Comparison of ENCODE assay signal across 11 mouse cellular contexts in the genomic region with DNA sequence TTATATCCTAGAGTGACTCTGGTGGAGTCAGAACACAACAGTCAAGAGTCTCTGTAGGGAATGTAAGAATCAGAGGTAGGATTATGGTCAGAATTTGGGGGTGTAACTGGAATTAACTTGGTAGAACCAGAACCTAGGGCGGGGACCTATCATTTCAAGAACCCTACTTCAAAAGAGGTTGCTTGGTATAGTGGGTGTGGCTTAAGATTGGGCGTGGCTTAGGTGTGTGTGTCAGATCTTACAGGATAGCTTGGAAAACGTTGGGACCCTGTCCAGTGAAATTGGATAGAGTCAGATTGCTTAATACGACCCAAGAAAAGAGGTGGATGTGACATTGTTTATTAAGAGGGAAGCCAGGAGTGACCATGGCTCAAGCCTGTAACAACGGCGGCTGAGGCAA. TPM values are rescaled to one million over a fixed set of nuclear protein-coding genes. Genes with fewer than 3 reads are reported as not detected.
DNase-seq lines count a peak whose midpoint lies in the region; ATAC-seq and TF ChIP-seq lines count a peak whose summit lies in the region.
"Had no signal": no experiment of that assay in that cellular context is flagged by ENCODE, and none has a peak within 500 bp of the region (broad histone marks: within the 10 kb centered on the region; RNA-seq: fewer than 3 reads in every experiment).

No protein-coding gene starts in this region.

- no peak overlapping the region for H3K27ac ChIP-seq in kidney, embryonic 15.5 days
- no peak overlapping the region for H3K27ac ChIP-seq in kidney, adult 2 months (ENCODE audit: insufficient read depth, low read depth, low read length)
- H3K27ac ChIP-seq in ES-Bruce4 (ENCODE audit: insufficient read depth, low read length), result no peak overlapping the region
- H3K27ac ChIP-seq in hindbrain, embryonic 12.5 days, result no peak overlapping the region
- H3K27ac ChIP-seq in liver, embryonic 16.5 days (ENCODE audit: low read length), result no peak overlapping the region

- no peak for ATAC-seq in kidney, embryonic 15.5 days (replicated peaks; ENCODE audit: low FRiP score)
- no peak for ATAC-seq in hindbrain, embryonic 12.5 days (ENCODE audit: low FRiP score)
- no peak for ATAC-seq in liver, embryonic 16.5 days (ENCODE audit: low read depth)
- ATAC-seq: Patski had no signal

- H3K27me3 ChIP-seq in kidney, embryonic 15.5 days, result peaks cover 52% of the 10 kb centered on the region
- no peaks in the 10 kb centered on the region; the same call in none of the 2 replicates for H3K27me3 ChIP-seq in kidney, adult 2 months (replicated peaks; ENCODE audit: control insufficient read depth, insufficient read depth, low read length)
- no peaks in the 10 kb centered on the region for H3K27me3 ChIP-seq in ES-Bruce4 (ENCODE audit: control insufficient read depth, insufficient read depth, low read length, poor library complexity, severe bottlenecking)
- H3K27me3 ChIP-seq in hindbrain, embryonic 12.5 days, result peaks cover 65% of the 10 kb centered on the region
- peaks cover 55% of the 10 kb centered on the region for H3K27me3 ChIP-seq in liver, embryonic 16.5 days (ENCODE audit: control insufficient read depth, insufficient read depth, low read depth, low read length)
- H3K27me3 ChIP-seq: Patski had no signal

- no peak overlapping the region for H3K9ac ChIP-seq in kidney, embryonic 15.5 days
- peak overlapping the region; percentile 19; the same call in 1 of the 2 replicates for H3K9ac ChIP-seq in ES-Bruce4 (ENCODE audit: low read depth, poor library complexity, severe bottlenecking)
- H3K9ac ChIP-seq in hindbrain, embryonic 12.5 days, result no peak overlapping the region
- H3K9ac ChIP-seq in liver, embryonic 16.5 days (ENCODE audit: low read depth, low read length), result no peak overlapping the region

- no peak for TF ChIP-seq POLR2A in kidney, adult 2 months (IDR thresholded peaks at IDR 0.05; ENCODE audit: low read depth, low read length)
- no peak for TF ChIP-seq POLR2A in ES-Bruce4 (IDR thresholded peaks at IDR 0.05; ENCODE audit: insufficient read depth, low read length)

- peaks cover 5% of the 10 kb centered on the region; the same call in 1 of the 2 replicates for H3K9me3 ChIP-seq in kidney, embryonic 15.5 days (replicated peaks)
- H3K9me3 ChIP-seq in ES-Bruce4 (replicated peaks; ENCODE audit: control insufficient read depth, insufficient read depth, low read length, poor library complexity, severe bottlenecking), result no peaks in the 10 kb centered on the region
- 0 out of 2 replicates have a peak, but pooled peaks cover 7% of the 10 kb centered on the region for H3K9me3 ChIP-seq in hindbrain, embryonic 12.5 days (replicated peaks)
- H3K9me3 ChIP-seq in liver, embryonic 16.5 days (replicated peaks; ENCODE audit: control insufficient read depth, low read length), result peaks cover 2% of the 10 kb centered on the region; the same call in 1 of the 2 replicates

- peak overlapping the region; percentile 59 for H3K4me2 ChIP-seq in kidney, embryonic 15.5 days
- H3K4me2 ChIP-seq in hindbrain, embryonic 12.5 days (replicated peaks), result peak overlapping the region; percentile 56
- peak overlapping the region; percentile 6; the same call in 1 of the 2 replicates for H3K4me2 ChIP-seq in liver, embryonic 16.5 days (ENCODE audit: low read depth, low read length)

- 39% methylated on average over 6 of the region's 6 CpGs for WGBS in kidney, embryonic 15.5 days
- 43% methylated on average over 6 of the region's 6 CpGs for WGBS in kidney, adult 2 months
- WGBS in hindbrain, embryonic 12.5 days, result 38% methylated on average over 6 of the region's 6 CpGs
- WGBS in liver, embryonic 16.5 days (ENCODE audit: insufficient replicate concordance), result 32% methylated on average over 6 of the region's 6 CpGs

- no peak for TF ChIP-seq EP300 in ES-Bruce4 (IDR thresholded peaks at IDR 0.05; ENCODE audit: insufficient read depth, low read depth, low read length)

- H3K4me1 ChIP-seq in kidney, embryonic 15.5 days, result peaks cover 71% of the 10 kb centered on the region
- peaks cover 13% of the 10 kb centered on the region for H3K4me1 ChIP-seq in kidney, adult 2 months (ENCODE audit: control insufficient read depth, insufficient read depth, low read length)
- no peaks in the 10 kb centered on the region for H3K4me1 ChIP-seq in ES-Bruce4 (ENCODE audit: control insufficient read depth, insufficient read depth, low read length)
- peaks cover 49% of the 10 kb centered on the region for H3K4me1 ChIP-seq in hindbrain, embryonic 12.5 days
- peaks cover 30% of the 10 kb centered on the region for H3K4me1 ChIP-seq in liver, embryonic 16.5 days (ENCODE audit: control insufficient read depth, low read depth, low read length)

- H3K36me3 ChIP-seq in kidney, embryonic 15.5 days, result peaks cover 6% of the 10 kb centered on the region; the same call in 1 of the 2 replicates
- H3K36me3 ChIP-seq in kidney, adult 2 months (ENCODE audit: control insufficient read depth, insufficient read depth, low read length), result no peaks in the 10 kb centered on the region
- H3K36me3 ChIP-seq in ES-Bruce4 (ENCODE audit: control insufficient read depth, insufficient read depth, low read length, poor library complexity, severe bottlenecking), result no peaks in the 10 kb centered on the region
- peaks cover 13% of the 10 kb centered on the region; the same call in 1 of the 2 replicates for H3K36me3 ChIP-seq in hindbrain, embryonic 12.5 days
- H3K36me3 ChIP-seq in liver, embryonic 16.5 days (ENCODE audit: control insufficient read depth, insufficient read depth), result no peaks in the 10 kb centered on the region

- no peak for TF ChIP-seq CTCF in kidney, adult 2 months (conservative IDR thresholded peaks at IDR 0.05; ENCODE audit: insufficient read depth, insufficient read length, low read depth, low read length)
- no peak for TF ChIP-seq CTCF in ES-Bruce4 (IDR thresholded peaks at IDR 0.05; ENCODE audit: low read depth, low read length)

- no peak for DNase-seq in kidney, adult 2 months
- no peak for DNase-seq in cerebellum, postnatal 36 days
- no peak for DNase-seq in kidney, adult 8-10 months
- no peak for DNase-seq in heart, adult 8-10 months (ENCODE audit: low spot score)
- DNase-seq: kidney, adult 11 months; lung, postnatal 14 days had no signal

- H3K4me3 ChIP-seq in kidney, embryonic 15.5 days (replicated peaks), result peak overlapping the region; percentile 29
- H3K4me3 ChIP-seq in kidney, adult 2 months (ENCODE audit: insufficient read depth, low read depth, low read length), result no peak overlapping the region
- 0 out of 2 replicates have a peak overlapping the region, but pooled peaks have one; percentile 46 for H3K4me3 ChIP-seq in ES-Bruce4 (ENCODE audit: low read depth, low read length)
- H3K4me3 ChIP-seq in hindbrain, embryonic 12.5 days, result 0 out of 2 replicates have a peak overlapping the region, but pooled peaks have one; percentile 25
- H3K4me3 ChIP-seq in liver, embryonic 16.5 days (ENCODE audit: low read depth, low read length), result no peak overlapping the region

RNA-seq across cellular contexts. Expression of gene Eml2, which starts 3.7 kb away (rescaled TPM):
- 9.5 and 16.8 TPM in 2 replicates for polyA plus RNA-seq in kidney, embryonic 15.5 days (2015; fragmentation: Nextera tagmentation; extraction: Ambion mirVana)
- 38.8 and 39.0 TPM in 2 replicates for polyA plus RNA-seq in kidney, adult 2 months (2012; rRNA removed)
- 63.3 and 64.4 TPM in 2 replicates for polyA plus RNA-seq in ES-Bruce4 (2011; ENCODE audit: insufficient read depth, insufficient read length, low read depth, missing spikeins)
- 6.1 and 7.2 TPM in 2 replicates for polyA plus RNA-seq in hindbrain, embryonic 12.5 days (2016; fragmentation: Nextera tagmentation; extraction: Ambion mirVana)
- 4.0 and 5.0 TPM in 2 replicates for polyA plus RNA-seq in liver, embryonic 16.5 days (2015; fragmentation: Nextera tagmentation; extraction: Ambion mirVana)
- 10 to 100 TPM; 32.0 to 45.7 (median 35.7) TPM for total RNA-seq in heart, adult 8-10 months (2022)

RNA-seq across cellular contexts. Expression of gene Gipr, which starts 14.0 kb away (rescaled TPM):
- 0.76 and 1.0 TPM in 2 replicates for polyA plus RNA-seq in kidney, embryonic 15.5 days (2015; fragmentation: Nextera tagmentation; extraction: Ambion mirVana)
- polyA plus RNA-seq in kidney, adult 2 months (2012; rRNA removed), result 0.13 and 0.20 TPM in 2 replicates
- polyA plus RNA-seq in ES-Bruce4 (2011; ENCODE audit: insufficient read depth, insufficient read length, low read depth, missing spikeins), result 1.9 and 3.5 TPM in 2 replicates
- polyA plus RNA-seq in hindbrain, embryonic 12.5 days (2016; fragmentation: Nextera tagmentation; extraction: Ambion mirVana), result 1.4 and 2.0 TPM in 2 replicates
- polyA plus RNA-seq in liver, embryonic 16.5 days (2015; fragmentation: Nextera tagmentation; extraction: Ambion mirVana), result 0.99 and 2.1 TPM in 2 replicates
- under 1 TPM; 0.09 to 0.29 (median 0.26) TPM for total RNA-seq in heart, adult 8-10 months (2022)

RNA-seq across cellular contexts. Expression of gene Snrpd2, which starts 30.4 kb away (rescaled TPM):
- 157 and 162 TPM in 2 replicates for polyA plus RNA-seq in kidney, embryonic 15.5 days (2015; fragmentation: Nextera tagmentation; extraction: Ambion mirVana)
- polyA plus RNA-seq in kidney, adult 2 months (2012; rRNA removed), result 34.8 and 42.2 TPM in 2 replicates
- 92.9 and 94.6 TPM in 2 replicates for polyA plus RNA-seq in ES-Bruce4 (2011; ENCODE audit: insufficient read depth, insufficient read length, low read depth, missing spikeins)
- 118 and 122 TPM in 2 replicates for polyA plus RNA-seq in hindbrain, embryonic 12.5 days (2016; fragmentation: Nextera tagmentation; extraction: Ambion mirVana)
- 47.9 and 54.4 TPM in 2 replicates for polyA plus RNA-seq in liver, embryonic 16.5 days (2015; fragmentation: Nextera tagmentation; extraction: Ambion mirVana)
- total RNA-seq in heart, adult 8-10 months (2022), result 10 to 100 TPM; 63.5 to 76.4 (median 68.8) TPM

RNA-seq across cellular contexts. Expression of gene Qpctl, which starts 30.8 kb away (rescaled TPM):
- 13.5 and 14.4 TPM in 2 replicates for polyA plus RNA-seq in kidney, embryonic 15.5 days (2015; fragmentation: Nextera tagmentation; extraction: Ambion mirVana)
- polyA plus RNA-seq in kidney, adult 2 months (2012; rRNA removed), result 11.9 and 12.1 TPM in 2 replicates
- 4.1 and 4.6 TPM in 2 replicates for polyA plus RNA-seq in ES-Bruce4 (2011; ENCODE audit: insufficient read depth, insufficient read length, low read depth, missing spikeins)
- 21.2 and 22.8 TPM in 2 replicates for polyA plus RNA-seq in hindbrain, embryonic 12.5 days (2016; fragmentation: Nextera tagmentation; extraction: Ambion mirVana)
- 3.9 and 4.0 TPM in 2 replicates for polyA plus RNA-seq in liver, embryonic 16.5 days (2015; fragmentation: Nextera tagmentation; extraction: Ambion mirVana)
- total RNA-seq in heart, adult 8-10 months (2022), result 1 to 10 TPM; 4.1 to 4.7 (median 4.5) TPM

RNA-seq across cellular contexts. Expression of gene Gpr4, which starts 32.4 kb away (rescaled TPM):
- 2.7 and 3.3 TPM in 2 replicates for polyA plus RNA-seq in kidney, embryonic 15.5 days (2015; fragmentation: Nextera tagmentation; extraction: Ambion mirVana)
- 10.1 and 10.8 TPM in 2 replicates for polyA plus RNA-seq in kidney, adult 2 months (2012; rRNA removed)
- 3.3 and 5.1 TPM in 2 replicates for polyA plus RNA-seq in ES-Bruce4 (2011; ENCODE audit: insufficient read depth, insufficient read length, low read depth, missing spikeins)
- 2.2 and 2.4 TPM in 2 replicates for polyA plus RNA-seq in hindbrain, embryonic 12.5 days (2016; fragmentation: Nextera tagmentation; extraction: Ambion mirVana)
- polyA plus RNA-seq in liver, embryonic 16.5 days (2015; fragmentation: Nextera tagmentation; extraction: Ambion mirVana), result 0.49 and 0.60 TPM in 2 replicates
- total RNA-seq in heart, adult 8-10 months (2022), result 1 to 10 TPM; 3.3 to 8.5 (median 7.4) TPM

Comparison
In these comparisons a context has a peak if more than half of its experiments do, and no peak if none do; other contexts are left out.
1. H3K4me3 ChIP-seq: peak in kidney, embryonic 15.5 days (single experiment), ES-Bruce4 (single experiment) and hindbrain, embryonic 12.5 days (single experiment); none in kidney, adult 2 months (single experiment) and liver, embryonic 16.5 days (single experiment).
2. H3K4me2 ChIP-seq: peak in every context shown above with its lines; median percentile 59 in kidney, embryonic 15.5 days; 56 in hindbrain, embryonic 12.5 days; 6 in liver, embryonic 16.5 days.